Mouse (Mus musculus) kidney, adult 11 months (tissue): Measurements from ENCODE around the gene Igll1.

Experiments used
- DNase-seq: peaks from one replicate; pipeline ENCODE4 v3.0.0; 2022

The Igll1 gene

DNA sequence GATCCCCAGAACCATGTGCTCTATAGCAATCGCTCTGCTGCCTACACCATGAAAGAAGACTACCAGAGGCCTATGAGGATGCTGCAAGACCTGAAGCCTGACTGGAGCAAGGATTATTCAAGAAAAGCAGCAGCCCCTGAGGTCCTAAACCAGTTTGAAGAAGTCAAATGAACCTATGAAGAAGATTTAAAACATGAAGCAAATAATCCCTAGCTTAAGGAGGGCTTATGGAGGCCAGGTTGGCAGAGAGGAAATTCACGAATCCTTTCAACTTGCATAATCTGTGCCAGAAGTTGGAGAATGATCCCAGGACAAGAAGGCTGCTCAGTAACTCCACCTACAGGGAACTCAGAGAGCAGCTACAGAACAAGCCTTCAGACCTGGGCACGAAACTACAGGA, 11.4 kb downstream of the Igll1 start:
- no peak for DNase-seq

DNA sequence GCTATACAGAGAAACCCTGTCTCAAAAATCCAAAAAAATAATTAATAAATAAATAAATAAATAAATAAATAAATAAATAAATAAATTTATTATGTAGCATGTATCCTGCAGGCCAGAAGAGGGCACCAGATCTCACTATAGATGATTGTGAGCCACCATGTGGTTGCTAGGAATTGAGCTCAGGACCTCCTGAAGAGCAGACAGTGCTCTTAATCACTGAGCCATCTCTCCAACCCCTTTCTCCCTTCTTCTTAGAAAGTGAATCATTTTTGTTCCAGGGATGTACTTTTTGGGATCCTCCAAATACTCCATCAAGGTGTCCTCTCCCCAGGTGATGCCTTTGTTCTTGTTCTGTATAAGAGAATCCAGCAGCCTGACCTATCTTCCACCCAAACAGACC, 14.6 kb downstream of the Igll1 start:
- DNase-seq: no peak

DNA sequence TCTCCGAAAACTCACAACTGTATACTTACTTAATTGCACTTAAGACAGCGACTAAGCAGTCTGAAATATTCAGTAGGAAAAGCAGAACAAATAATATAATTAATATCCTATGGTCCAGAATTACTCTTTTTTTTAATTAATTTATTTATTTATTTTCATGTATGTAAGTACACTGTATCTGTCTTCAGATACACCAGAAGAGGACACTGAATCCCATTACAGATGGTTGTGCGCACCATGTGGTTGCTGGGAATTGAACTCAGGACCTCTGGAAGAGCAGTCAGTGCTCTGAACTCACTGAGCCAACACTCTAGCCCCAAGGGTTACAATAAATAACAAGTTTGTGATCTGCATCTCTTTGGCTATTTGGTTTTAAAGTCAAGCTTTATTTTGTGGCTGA, 34.1 kb downstream of the Igll1 start:
- DNase-seq: no peak

DNA sequence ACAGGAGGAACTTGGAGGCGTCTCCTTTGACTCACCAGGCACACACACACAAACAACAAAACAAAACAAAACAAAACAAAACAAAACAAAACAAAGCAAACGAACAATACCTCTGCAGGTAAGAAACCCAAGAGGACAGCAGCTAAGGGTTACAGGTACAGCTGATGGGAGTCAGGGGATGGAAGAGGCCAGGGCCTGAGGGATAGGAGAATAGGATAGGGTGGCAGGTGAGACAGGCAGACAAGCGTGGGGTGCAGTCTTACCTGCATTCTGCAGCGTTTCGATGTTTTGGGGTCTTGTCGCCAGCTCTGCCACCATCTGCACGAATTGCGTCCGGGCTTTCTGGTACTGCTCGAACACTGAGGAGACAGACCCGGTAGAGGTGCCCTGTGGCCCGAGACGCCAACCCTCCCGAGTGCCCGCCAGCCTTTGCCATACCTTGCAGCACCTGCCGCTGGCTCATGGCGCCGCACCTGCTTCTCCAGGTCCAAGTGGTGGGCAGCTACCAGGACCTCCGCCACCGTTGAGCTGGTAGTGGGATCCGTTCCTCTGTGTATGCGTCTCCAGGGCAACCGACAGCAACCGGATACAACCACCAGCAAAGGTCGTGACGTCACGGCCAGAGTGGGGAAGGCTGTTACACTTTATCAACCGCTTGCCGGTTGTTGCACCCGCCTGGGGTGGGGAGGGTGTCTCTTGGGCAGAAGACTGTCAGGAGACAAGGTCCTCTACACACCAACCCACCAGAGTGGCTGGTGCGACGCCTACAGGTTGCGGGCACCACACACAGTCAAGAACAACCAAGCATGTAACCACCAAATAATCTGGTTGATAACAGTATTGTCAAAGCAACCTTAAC, 34.8 kb downstream of the Igll1 start, which contains the start of gene Spag6l:
Gene Spag6l (minus strand): TSS at position 700 of the 859 bp plus-strand sequence.
- peak; percentile 16 for DNase-seq

DNA sequence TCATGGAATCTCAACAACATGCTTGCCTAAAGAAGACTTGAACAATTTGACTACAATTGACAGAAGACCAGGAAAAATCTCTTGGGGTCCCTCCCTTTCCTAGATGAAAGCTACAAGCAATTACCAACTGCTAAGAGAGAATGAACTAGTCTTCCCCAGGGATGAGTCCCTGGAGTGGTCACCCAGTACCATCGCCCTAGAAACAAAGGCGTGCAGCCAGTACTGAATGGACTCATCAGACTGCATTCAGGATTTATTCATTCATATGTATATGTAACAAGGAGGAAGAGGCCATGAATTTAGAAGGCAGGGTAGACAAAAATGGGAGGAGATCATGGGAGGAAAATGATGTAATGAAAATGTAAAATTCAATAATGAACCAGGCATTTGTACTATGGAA, 37.6 kb downstream of the Igll1 start:
- no peak for DNase-seq

DNA sequence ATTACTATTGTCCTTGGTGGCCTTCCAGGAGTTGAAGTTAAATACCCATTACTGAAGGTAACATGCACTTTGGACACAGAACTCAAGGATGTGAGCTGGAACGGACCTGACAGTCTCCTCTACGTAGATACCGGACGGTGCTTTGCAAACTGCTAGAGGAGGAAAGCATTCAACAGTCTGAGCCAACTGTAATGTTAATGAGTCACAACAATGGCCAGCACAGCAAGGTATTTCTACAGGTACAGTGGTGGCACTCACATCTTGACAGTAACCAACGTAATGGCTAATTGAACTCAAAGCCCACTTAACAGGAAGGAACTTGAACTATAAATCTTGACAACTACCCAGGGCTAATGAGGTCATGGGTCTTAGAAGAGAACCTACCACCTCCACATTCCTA, 38.3 kb downstream of the Igll1 start:
- peak; percentile 6 for DNase-seq
